Mouse (Mus musculus): Measurements from ENCODE around the gene Txndc11.

Txndc11 gene

DNA sequence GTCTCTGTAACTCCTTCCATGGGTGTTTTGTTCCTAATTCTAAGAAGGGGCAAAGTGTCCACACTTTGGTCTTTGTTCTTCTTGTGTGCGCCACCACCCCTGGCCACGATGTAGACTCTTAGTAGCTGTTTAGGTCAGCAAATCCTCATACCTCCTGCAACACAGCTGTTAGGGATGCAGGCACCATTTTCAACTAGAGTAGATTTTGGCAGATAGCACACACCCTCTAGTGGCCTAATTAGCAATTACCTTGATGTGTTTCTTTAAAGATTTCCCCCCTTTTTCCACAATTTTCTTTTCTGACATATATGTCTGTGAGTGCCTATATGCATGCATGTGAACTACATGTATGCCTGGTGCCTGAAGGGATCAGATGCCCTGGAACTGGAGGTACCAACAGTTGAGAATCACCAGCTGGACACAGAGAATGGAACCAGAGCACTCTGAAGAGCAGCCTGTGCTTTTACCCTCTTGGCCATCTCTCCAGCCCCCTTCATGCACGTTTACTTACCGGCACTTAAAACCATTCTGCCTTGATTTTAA is 25.2 kb downstream of the Txndc11 start:
- DNase-seq (ENCODE audit: inconsistent age in 2 of 2, low spot score in 1 of 2): peak in 1 of 2 experiments; percentile 54

- DNase-seq (ENCODE audit: inconsistent age in 2 of 2, low spot score in 1 of 2): no peak
Observed at GRCm38 (mm10) chr16:11104905-11105304, 29.5 kb downstream of the Txndc11 start.

- no peak for DNase-seq (ENCODE audit: inconsistent age in 2 of 2, low spot score in 1 of 2)
Observed at GRCm38 (mm10) chr16:11097301-11097700, 37.1 kb downstream of the Txndc11 start.

- no peak for DNase-seq (ENCODE audit: inconsistent age in 2 of 2, low spot score in 1 of 2)
Observed at GRCm38 (mm10) chr16:11093717-11094386, 40.6 kb downstream of the Txndc11 start.

DNA sequence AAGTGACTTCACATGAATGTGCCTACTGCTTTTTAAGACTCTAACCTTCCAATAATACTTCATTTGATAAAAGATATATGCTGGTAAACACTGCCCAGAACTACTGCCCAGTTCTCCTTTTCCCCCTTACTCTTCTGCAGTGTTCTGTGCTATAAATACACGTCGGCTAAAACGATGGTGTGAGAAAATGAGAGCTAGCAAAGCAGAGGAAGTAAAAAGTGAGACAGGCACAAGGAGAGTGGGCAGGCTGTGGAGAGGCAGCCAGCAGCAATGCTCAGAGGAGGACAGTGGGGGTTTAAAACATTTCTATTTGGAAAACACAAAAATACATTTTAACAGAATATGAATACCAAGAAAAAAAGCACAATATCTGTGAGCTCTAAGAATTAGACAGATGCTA is 41.9 kb downstream of the Txndc11 start:
- no peak for DNase-seq (ENCODE audit: inconsistent age in 2 of 2, low spot score in 1 of 2)

DNA sequence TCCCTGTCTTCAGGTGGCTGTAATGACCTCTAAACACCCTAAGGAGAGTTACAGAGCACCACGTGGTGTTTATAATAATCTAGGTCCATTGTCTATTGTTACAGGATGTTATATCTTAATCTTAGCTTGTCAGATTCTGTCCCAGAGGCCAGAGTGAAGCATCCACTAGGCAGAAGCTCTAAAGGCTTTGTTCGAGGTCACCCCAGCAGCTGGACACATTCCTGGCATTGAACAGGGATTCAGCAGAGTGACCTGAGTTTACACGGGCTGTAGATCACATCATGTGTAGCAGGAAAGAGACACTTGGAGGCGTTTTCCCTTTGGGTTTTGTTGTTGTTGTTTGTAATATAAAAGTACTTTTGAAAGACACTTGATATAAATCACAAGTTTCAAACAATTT is 42.4 kb downstream of the Txndc11 start:
- peak in 1 of 2 experiments; percentile 67 for DNase-seq (ENCODE audit: inconsistent age in 2 of 2, low spot score in 1 of 2)

- no peak for DNase-seq (ENCODE audit: inconsistent age in 2 of 2, low spot score in 1 of 2)
Observed at GRCm38 (mm10) chr16:11090836-11091570, 43.4 kb downstream of the Txndc11 start.

- DNase-seq (ENCODE audit: inconsistent age in 2 of 2, low spot score in 1 of 2): no peak
Observed at GRCm38 (mm10) chr16:11086856-11087588, 47.4 kb downstream of the Txndc11 start.

DNA sequence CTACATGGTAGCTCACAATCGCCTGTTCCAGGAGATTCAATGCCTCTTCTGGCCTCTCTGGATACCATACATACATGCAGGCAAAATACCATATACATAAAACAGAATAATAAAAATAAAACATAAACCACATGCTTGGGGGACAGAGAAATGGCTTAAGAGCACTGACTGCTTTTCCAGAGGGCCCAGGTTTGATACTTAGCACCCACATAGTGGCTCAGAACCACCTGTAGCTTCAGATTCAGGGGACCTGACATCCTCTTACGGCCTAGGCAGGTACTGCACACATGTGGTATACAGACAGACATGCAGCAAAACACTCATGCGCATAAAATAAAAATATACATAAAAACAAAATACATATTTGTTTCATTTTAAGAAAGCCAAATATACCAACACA is 48.2 kb downstream of the Txndc11 start:
- DNase-seq (ENCODE audit: inconsistent age in 2 of 2, low spot score in 1 of 2): no peak

DNA sequence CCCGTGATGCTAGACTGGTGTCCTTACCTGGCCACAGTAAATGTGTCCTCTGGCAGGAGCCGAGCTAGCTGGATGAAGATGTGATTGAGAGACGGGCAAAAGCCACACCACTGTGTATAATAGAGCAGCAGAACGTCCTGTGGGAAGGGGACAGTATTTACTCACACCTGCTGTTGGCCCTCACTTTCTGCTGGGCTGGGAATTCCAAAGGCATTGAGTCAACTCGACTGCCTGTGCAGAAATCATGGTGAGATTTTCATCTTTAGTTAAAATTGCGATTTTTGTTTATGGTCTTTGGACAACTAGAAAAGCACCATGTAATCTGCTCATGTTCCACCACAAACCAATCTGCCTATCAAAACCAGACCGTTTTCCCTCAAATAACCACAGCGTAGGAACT is 50.3 kb downstream of the Txndc11 start:
- DNase-seq (ENCODE audit: inconsistent age in 2 of 2, low spot score in 1 of 2): no peak

DNA sequence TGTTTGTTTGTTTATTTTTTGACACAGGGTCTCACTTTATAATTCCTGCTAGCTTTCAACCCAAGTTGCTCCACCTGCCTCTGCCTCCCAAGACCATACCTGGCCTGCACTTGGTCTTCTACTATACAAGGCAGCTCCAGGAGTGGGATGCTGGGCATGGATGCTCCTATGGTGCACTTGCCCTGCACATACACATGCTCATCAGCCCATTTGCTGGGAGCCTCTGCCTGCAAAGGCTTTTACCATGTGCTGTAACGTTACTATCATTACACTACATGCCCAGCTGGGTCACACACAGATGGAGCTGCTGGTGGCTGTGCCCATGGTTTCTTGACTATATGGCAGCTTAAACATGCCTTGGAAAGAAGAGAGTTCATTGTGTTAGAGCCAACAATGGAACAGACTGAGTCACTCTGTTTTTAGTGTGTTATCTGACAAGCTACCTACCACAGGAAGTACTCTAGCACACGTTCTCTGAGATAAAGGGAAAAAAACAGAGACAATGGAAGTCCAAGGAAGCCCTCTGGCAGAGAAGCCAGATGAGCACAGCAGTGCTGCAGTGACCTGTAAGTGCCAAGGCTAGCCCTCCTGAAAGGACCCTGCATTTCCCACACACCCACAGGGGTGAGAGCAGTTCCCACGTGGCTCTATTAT is 56.1 kb downstream of the Txndc11 start:
- no peak for DNase-seq (ENCODE audit: inconsistent age in 2 of 2, low spot score in 1 of 2)

DNA sequence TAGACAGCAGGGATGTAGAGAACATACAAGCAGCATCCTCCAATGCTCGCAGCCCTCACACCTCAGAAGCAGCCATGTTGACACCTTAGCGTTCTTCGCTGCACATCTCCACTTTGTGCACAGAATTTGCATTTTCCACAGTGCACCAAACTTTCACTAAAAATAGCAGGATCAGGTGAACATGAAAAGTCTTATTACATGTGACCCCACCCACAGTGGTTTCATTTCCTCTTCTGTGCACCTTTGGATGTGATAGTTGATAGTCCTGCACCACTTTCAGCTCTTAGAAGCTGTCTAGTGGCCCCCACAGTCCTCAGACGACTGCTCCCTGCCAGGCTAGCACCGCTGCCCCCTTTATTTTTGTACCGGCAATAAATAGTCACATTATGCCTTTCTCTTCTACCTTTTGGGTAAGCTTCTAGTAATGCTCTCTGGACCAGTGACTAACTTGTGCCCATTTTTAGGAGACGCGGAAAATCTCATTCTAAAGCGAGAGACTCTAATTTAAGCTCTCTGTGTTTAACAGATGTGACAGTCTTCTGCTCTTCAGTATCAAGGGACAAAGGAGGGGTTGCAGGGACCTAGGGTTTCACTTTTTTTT is 56.7 kb downstream of the Txndc11 start:
- DNase-seq (ENCODE audit: inconsistent age in 2 of 2, low spot score in 1 of 2): no peak

DNA sequence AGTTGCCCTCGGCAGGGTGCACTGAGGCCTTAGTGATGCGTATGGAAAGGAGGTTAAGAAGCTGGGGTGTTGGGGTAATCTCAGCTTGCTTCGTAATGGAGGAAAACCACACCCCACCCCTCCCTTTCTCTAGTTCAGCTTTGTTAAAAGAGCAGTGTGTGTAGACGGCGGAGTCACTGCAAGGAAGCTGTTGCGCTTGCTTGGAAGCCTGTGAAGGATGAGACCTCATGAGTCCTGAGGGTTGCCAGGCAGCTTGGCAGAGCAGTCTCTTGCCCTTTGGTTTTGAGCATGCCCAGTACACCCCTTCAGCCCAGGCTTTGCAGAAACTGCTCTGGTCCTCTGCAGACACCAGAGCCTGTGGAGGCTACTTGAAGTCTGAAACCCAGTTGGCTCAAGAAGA is 61.4 kb downstream of the Txndc11 start:
- peak in 1 of 2 experiments; percentile 66 for DNase-seq (ENCODE audit: inconsistent age in 2 of 2, low spot score in 1 of 2)

GRCm38 (mm10) chr16:11072454-11072853 is 62.0 kb downstream of the Txndc11 start:
- DNase-seq (ENCODE audit: inconsistent age in 2 of 2, low spot score in 1 of 2): peak; percentile 61 to 83

DNA sequence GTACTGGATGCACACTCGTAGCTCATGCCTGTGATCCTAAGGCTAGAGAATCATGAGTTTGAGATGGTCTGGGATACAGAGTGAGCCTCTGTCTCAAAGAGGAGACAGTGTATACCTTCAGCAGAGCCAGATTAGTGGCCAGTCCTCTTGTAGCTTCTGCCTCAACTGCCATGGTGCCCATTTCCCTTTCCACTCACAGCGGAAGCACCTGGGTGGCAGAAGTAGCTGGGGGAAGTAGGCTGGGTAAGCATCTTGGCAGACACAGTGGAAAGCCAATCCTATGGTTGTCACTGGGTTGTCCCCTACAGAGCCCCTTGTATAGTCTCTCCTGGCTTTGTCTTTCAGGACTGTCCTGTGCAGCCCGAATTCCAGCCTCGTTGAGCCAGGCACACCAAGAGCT is 62.6 kb downstream of the Txndc11 start:
- DNase-seq (ENCODE audit: inconsistent age in 2 of 2, low spot score in 1 of 2): no peak

DNA sequence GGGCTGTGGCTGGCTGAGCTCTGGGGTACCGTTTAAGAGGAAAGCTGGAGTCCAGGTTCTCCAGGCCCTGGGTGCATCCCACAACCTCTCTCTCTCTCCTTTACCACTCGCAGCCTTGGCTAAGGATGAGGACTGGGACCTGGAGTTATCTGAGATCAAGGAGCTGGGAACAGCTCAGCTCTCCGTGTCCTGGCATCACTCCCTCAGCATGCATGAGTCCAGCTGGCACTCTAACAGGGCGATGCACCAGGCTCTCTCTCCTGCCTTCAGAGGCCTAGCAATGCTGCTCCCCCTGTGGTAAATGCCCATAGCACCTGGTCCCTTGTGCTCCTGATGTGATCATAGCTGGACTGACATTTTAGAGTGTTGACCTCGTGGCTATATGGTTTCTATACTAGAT is 63.3 kb downstream of the Txndc11 start:
- DNase-seq (ENCODE audit: inconsistent age in 2 of 2, low spot score in 1 of 2): no peak

- no peak for DNase-seq (ENCODE audit: inconsistent age in 2 of 2, low spot score in 1 of 2)
Observed at GRCm38 (mm10) chr16:11069710-11070420, 64.6 kb downstream of the Txndc11 start.

GRCm38 (mm10) chr16:11069271-11069670 is 65.2 kb downstream of the Txndc11 start:
- DNase-seq (ENCODE audit: inconsistent age in 2 of 2, low spot score in 1 of 2): no peak

DNA sequence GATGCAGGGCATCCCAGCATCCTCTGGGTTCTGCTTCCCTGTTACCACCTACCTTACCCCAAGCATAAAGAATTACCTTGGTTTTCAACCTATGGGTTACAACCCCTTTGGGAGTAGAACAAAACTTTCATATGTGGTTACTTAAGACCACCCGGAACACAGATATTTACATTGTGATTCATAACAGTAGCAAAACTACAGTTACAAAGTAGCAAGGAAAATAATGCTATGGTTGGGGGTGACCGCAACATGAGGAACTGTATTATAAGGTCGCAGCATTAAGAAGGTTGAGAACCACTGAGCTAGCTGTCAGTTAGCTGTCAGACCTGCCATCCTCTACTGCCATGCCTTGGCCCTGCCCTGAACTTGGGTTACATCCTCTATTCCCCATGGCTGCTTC is 65.8 kb downstream of the Txndc11 start:
- no peak for DNase-seq (ENCODE audit: inconsistent age in 2 of 2, low spot score in 1 of 2)

DNA sequence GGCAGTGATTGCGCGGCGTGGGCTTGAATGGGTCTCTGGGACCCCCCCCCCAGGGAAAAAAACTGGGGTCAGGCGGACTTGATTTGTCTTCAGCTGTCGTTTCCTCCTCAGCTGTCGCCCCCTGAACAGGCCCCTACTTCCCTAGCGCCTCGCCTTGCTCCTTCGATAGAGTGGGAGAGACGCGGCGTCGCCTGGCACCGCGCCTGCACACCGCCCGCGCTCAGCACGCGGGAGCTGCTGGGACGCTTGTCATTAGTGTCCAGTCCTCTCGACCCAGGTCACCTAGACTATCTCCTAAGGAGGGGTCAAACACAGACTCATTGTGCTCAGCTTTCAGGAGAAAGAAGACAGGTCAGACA is 67.6 kb downstream of the Txndc11 start:
- DNase-seq (ENCODE audit: inconsistent age in 2 of 2, low spot score in 1 of 2): peak; percentile 62 to 79
